Mouse (Mus musculus) hindbrain, postnatal 0 days (tissue): ENCODE results near the gene F13b. TPM values are rescaled to one million over a fixed set of nuclear protein-coding genes. Genes with fewer than 3 reads are reported as not detected.

Source experiments
- ATAC-seq: fragments of 200-750 bp; cut with Nextera tagmentation; 2 replicates; pipeline ENCODE4 v1.8.0; 2017; ENCODE audit warnings: mild to moderate bottlenecking, moderate TSS enrichment, moderate library complexity
- DNase-seq: peaks from one replicate; pipeline ENCODE4 v3.0.0-alpha.2; 2015; ENCODE audit warnings: low spot score
- H3K27ac ChIP-seq: fragments of 300-500 bp; sonication (generic); 2 replicates; pipeline ENCODE4 v1.5.1; 2014; ENCODE audit warnings: mild to moderate bottlenecking
- H3K27me3 ChIP-seq: fragments of 300-500 bp; sonication (generic); 2 replicates; pipeline ENCODE4 v1.6.1; 2014; ENCODE audit warnings: low read length, mixed read lengths; ENCODE audit not compliant: insufficient read depth
- H3K36me3 ChIP-seq: fragments of 300-500 bp; sonication (generic); 2 replicates; pipeline ENCODE4 v1.6.1; 2014; ENCODE audit warnings: low read length, mixed read lengths; ENCODE audit not compliant: insufficient read depth
- H3K4me1 ChIP-seq: fragments of 300-500 bp; sonication (generic); 2 replicates; pipeline ENCODE4 v1.6.1; 2014; ENCODE audit warnings: antibody characterized with exemption, low read length, mixed read lengths; ENCODE audit not compliant: insufficient read depth
- H3K4me2 ChIP-seq: fragments of 300-500 bp; sonication (generic); 2 replicates; pipeline ENCODE4 v1.6.1; 2014; ENCODE audit warnings: low read depth, mild to moderate bottlenecking, low read length, moderate library complexity, mixed read lengths
- H3K4me3 ChIP-seq: fragments of 300-500 bp; sonication (generic); 2 replicates; pipeline ENCODE4 v1.5.1; 2014; ENCODE audit warnings: low read length
- H3K9ac ChIP-seq: fragments of 300-500 bp; sonication (generic); replicated peaks from 2 replicates; pipeline ENCODE4 v1.6.1; 2014; ENCODE audit warnings: mild to moderate bottlenecking, low read length, moderate library complexity, mixed read lengths
- H3K9me3 ChIP-seq: fragments of 300-500 bp; sonication (generic); 2 replicates; pipeline ENCODE4 v1.6.1; 2016; ENCODE audit warnings: low read length, mixed read lengths
- CTCF ChIP-seq: IDR thresholded peaks from 2 replicates; pipeline ENCODE4 v1.5.1; 2016; ENCODE audit warnings: antibody characterized with exemption, control low read depth, low read depth
- WGBS: fragments of 180-500 bp; shearing (Covaris S2); extraction: QIAGEN DNeasy Blood & Tissue Kit; methylation state at CpG from one replicate; pipeline ENCODE4 v1.1.7; 2014; 5-methylcytosine and 5-hydroxymethylcytosine counted together
- polyA plus RNA-seq: library from polyadenylated mRNA; unstranded; fragments of >200 nt; fragmentation: Nextera tagmentation; extraction: Ambion mirVana; gene quantifications from 2 replicates; pipeline ENCODE4 v1.2.1, GENCODE M21; 2015
- total RNA-seq: library from RNA; depleted of rRNA; stranded (reverse); fragments of >200 nt; gene quantifications from 2 replicates; pipeline ENCODE4 v1.2.3, GENCODE M21; 2014; rRNA removed

Gene F13b
- total and polyA plus RNA-seq, 2 experiments from 2014 or later, result not detected

- H3K9ac ChIP-seq, result no peak overlapping the region
- no peaks in the 10 kb centered on the region for H3K4me1 ChIP-seq
- no peak for TF ChIP-seq CTCF
- no peak overlapping the region for H3K27ac ChIP-seq
- H3K9me3 ChIP-seq, result no peaks in the 10 kb centered on the region
- no peaks in the 10 kb centered on the region for H3K27me3 ChIP-seq
- no peak overlapping the region for H3K4me3 ChIP-seq
- H3K4me2 ChIP-seq, result no peak overlapping the region
- no peak for DNase-seq
- 88% methylated on average over 1 of the region's 1 CpGs for WGBS
- no peaks in the 10 kb centered on the region for H3K36me3 ChIP-seq
- no peak for ATAC-seq
These were observed 47.0 kb downstream of the F13b start for GRCm38 (mm10) chr1:139548536-139548935.

GRCm38 (mm10) chr1:139551311-139551710, 49.8 kb downstream of the F13b start:
- 87% methylated on average over 1 of the region's 1 CpGs for WGBS
- ATAC-seq, result no peak
- Histone ChIP-seq H3K9me3 (no peaks in the 10 kb centered on the region), H3K4me2 (no peak overlapping the region), H3K4me3 (no peak overlapping the region), H3K27ac (no peak overlapping the region), H3K27me3 (no peaks in the 10 kb centered on the region), H3K4me1 (no peaks in the 10 kb centered on the region), H3K9ac (no peak overlapping the region), H3K36me3 (no peaks in the 10 kb centered on the region)
- no peak for DNase-seq
- no peak for TF ChIP-seq CTCF

DNA sequence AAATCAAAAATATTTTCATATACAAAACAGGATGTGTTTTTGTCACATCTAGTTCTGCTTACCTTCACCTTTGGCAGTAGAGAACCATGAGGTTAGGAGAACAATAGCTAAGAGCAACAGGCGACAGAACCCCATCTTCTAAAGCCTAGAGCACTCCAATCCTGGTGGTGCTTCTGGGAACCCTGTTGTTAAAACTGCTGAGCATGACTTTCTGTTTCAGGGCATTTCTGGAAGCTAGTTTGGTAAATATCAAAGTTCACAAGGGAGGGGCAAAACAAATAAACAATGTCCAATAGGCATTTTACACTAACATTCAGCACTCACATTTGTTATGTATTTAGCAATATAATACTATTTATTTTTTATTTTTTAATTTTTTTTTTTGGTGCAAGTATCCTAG, 58.5 kb downstream of the F13b start, which contains the start of gene Cfhr1:
Cfhr1 (minus strand) TSS at position 249 of the 400 bp plus-strand sequence.
- H3K9me3 ChIP-seq, result no peaks in the 10 kb centered on the region
- no peak within 1 kb of the TSS for H3K27ac ChIP-seq
- H3K36me3 ChIP-seq, result no peaks in the 10 kb centered on the region
- 67% methylated on average over 1 of the region's 1 CpGs for WGBS
- no peak for DNase-seq
- H3K4me1 ChIP-seq, result no peaks in the 10 kb centered on the region
- no peak within 1 kb of the TSS for H3K9ac ChIP-seq
- no peaks in the 10 kb centered on the region for H3K27me3 ChIP-seq
- TF ChIP-seq CTCF, result no peak
- no peak within 1 kb of the TSS for H3K4me2 ChIP-seq
- no peak within 1 kb of the TSS for H3K4me3 ChIP-seq
- no peak for ATAC-seq

Other genes starting within 250 kb of the F13b start
- gene Crb1, start 124.6 kb upstream of the F13b start, total RNA-seq, result 1.5 and 4.6 TPM in 2 replicates
- gene Crb1, start 124.6 kb upstream of the F13b start, polyA plus RNA-seq, result 0.83 and 0.96 TPM in 2 replicates
- gene Zbtb41, start 79.4 kb upstream of the F13b start, total RNA-seq, result 29.9 and 31.1 TPM in 2 replicates
- 10.0 and 10.3 TPM in 2 replicates for gene Zbtb41, start 79.4 kb upstream of the F13b start, polyA plus RNA-seq
- 6.1 and 6.3 TPM in 2 replicates for gene Aspm, start 46.9 kb upstream of the F13b start, total RNA-seq
- gene Aspm, start 46.9 kb upstream of the F13b start, polyA plus RNA-seq, result 2.9 and 3.9 TPM in 2 replicates
- gene Cfhr1, start 58.6 kb downstream of the F13b start, total RNA-seq, result not detected in 2 replicates
- gene Cfhr1, start 58.6 kb downstream of the F13b start, polyA plus RNA-seq, result not detected in 2 replicates